Mouse (Mus musculus) liver, embryonic 12.5 days (tissue): Measurements from ENCODE around the gene Rps27a. TPM values are rescaled to one million over a fixed set of nuclear protein-coding genes. Genes with fewer than 3 reads are reported as not detected.

Experiments used
- ATAC-seq: fragments of 200-750 bp; cut with Nextera tagmentation; 2 replicates; pipeline ENCODE4 v1.8.0; 2017; ENCODE audit warnings: moderate number of reproducible peaks, mild to moderate bottlenecking, moderate library complexity
- H3K27ac ChIP-seq: fragments of 300-500 bp; sonication (generic); 2 replicates; pipeline ENCODE4 v1.5.1; 2016; ENCODE audit warnings: mild to moderate bottlenecking
- H3K27me3 ChIP-seq: fragments of 300-500 bp; sonication (generic); replicated peaks from 2 replicates; pipeline ENCODE4 v1.6.1; 2016; ENCODE audit warnings: mild to moderate bottlenecking, moderate library complexity
- H3K36me3 ChIP-seq: fragments of 300-500 bp; sonication (generic); 2 replicates; pipeline ENCODE4 v1.6.1; 2016; ENCODE audit warnings: mild to moderate bottlenecking, moderate library complexity
- H3K4me1 ChIP-seq: fragments of 300-500 bp; sonication (generic); 2 replicates; pipeline ENCODE4 v1.6.1; 2016
- H3K4me2 ChIP-seq: fragments of 300-500 bp; sonication (generic); 2 replicates; pipeline ENCODE4 v1.6.1; 2016; ENCODE audit warnings: mild to moderate bottlenecking, moderate library complexity
- H3K4me3 ChIP-seq: fragments of 300-500 bp; sonication (generic); 2 replicates; pipeline ENCODE4 v1.5.1; 2016; ENCODE audit warnings: mild to moderate bottlenecking, moderate library complexity
- H3K9ac ChIP-seq: fragments of 300-500 bp; sonication (generic); 2 replicates; pipeline ENCODE4 v1.6.1; 2016; ENCODE audit warnings: mild to moderate bottlenecking, moderate library complexity
- H3K9me3 ChIP-seq: fragments of 300-500 bp; sonication (generic); replicated peaks from 2 replicates; pipeline ENCODE4 v1.6.1; 2016; ENCODE audit warnings: mild to moderate bottlenecking, moderate library complexity
- WGBS: fragments of 180-500 bp; shearing (Covaris S2); methylation state at CpG from one replicate; pipeline ENCODE4 v1.1.7; 2016; ENCODE audit not compliant: insufficient replicate concordance; 5-methylcytosine and 5-hydroxymethylcytosine counted together
- polyA plus RNA-seq: library from polyadenylated mRNA; unstranded; fragments of >200 nt; fragmentation: Nextera tagmentation; extraction: Ambion mirVana; gene quantifications from 2 replicates; pipeline ENCODE4 v1.2.1, GENCODE M21; 2016

The Rps27a gene
- polyA plus RNA-seq = 1,007 and 1,054 TPM in 2 replicates

- Histone ChIP-seq H3K9ac (peak within 1 kb of the TSS; percentile 91), H3K27me3 (no peaks in the 10 kb centered on the region), H3K4me2 (peak within 1 kb of the TSS; percentile 83), H3K4me1 (peaks cover 28% of the 10 kb centered on the region), H3K4me3 (peak within 1 kb of the TSS; percentile 88), H3K9me3 (no peaks in the 10 kb centered on the region), H3K36me3 (peaks cover 38% of the 10 kb centered on the region), H3K27ac (peak within 1 kb of the TSS; percentile 86)
- under 1% methylated on average over 46 of the region's 46 CpGs for WGBS
- ATAC-seq = peak; percentile 96
These were observed at the start of gene Rps27a, which contains the start of gene Clhc1 for GRCm38 (mm10) chr11:29547752-29548503. TSS of gene Rps27a (minus strand) at chr11:29548109. TSS of gene Clhc1 (plus strand) at chr11:29547950.

GRCm38 (mm10) chr11:29597159-29597558 lies 49.2 kb upstream of the Rps27a start:
- no peak overlapping the region for H3K27ac ChIP-seq

GRCm38 (mm10) chr11:29595217-29595616 lies 47.3 kb upstream of the Rps27a start:
- H3K36me3 ChIP-seq = no peaks in the 10 kb centered on the region
- no peak overlapping the region for H3K27ac ChIP-seq
- no peaks in the 10 kb centered on the region for H3K9me3 ChIP-seq
- no peak for ATAC-seq
- H3K4me3 ChIP-seq = no peak overlapping the region
- no peaks in the 10 kb centered on the region for H3K4me1 ChIP-seq
- H3K4me2 ChIP-seq = no peak overlapping the region
- no peaks in the 10 kb centered on the region for H3K27me3 ChIP-seq
- H3K9ac ChIP-seq = no peak overlapping the region

More at GRCm38 (mm10) chr11:29597159-29597558, 49.2 kb upstream of the Rps27a start:
- no peak overlapping the region for H3K4me3 ChIP-seq
- no peak for ATAC-seq
- no peaks in the 10 kb centered on the region for H3K27me3 ChIP-seq
- H3K4me1 ChIP-seq = no peaks in the 10 kb centered on the region
- no peak overlapping the region for H3K4me2 ChIP-seq
- H3K9ac ChIP-seq = no peak overlapping the region
- H3K9me3 ChIP-seq = no peaks in the 10 kb centered on the region
- H3K36me3 ChIP-seq = no peaks in the 10 kb centered on the region

- H3K27ac ChIP-seq = no peak overlapping the region
- H3K36me3 ChIP-seq = no peaks in the 10 kb centered on the region
- H3K4me1 ChIP-seq = no peaks in the 10 kb centered on the region
- ATAC-seq = no peak
- no peaks in the 10 kb centered on the region; the same call in 1 of the 2 replicates for H3K9me3 ChIP-seq
- H3K4me3 ChIP-seq = no peak overlapping the region
- no peak overlapping the region for H3K4me2 ChIP-seq
- no peak overlapping the region for H3K9ac ChIP-seq
- H3K27me3 ChIP-seq = no peaks in the 10 kb centered on the region
These were observed 31.7 kb upstream of the Rps27a start for GRCm38 (mm10) chr11:29579610-29580009.

- no peak overlapping the region for H3K4me2 ChIP-seq
- ATAC-seq = no peak
- 62% methylated on average over 2 of the region's 2 CpGs for WGBS
These were observed 24.7 kb upstream of the Rps27a start for GRCm38 (mm10) chr11:29572656-29573055.

GRCm38 (mm10) chr11:29571536-29571935 lies 23.6 kb upstream of the Rps27a start:
- ATAC-seq = no peak
- 42% methylated on average over 3 of the region's 3 CpGs for WGBS
- H3K9ac ChIP-seq = no peak overlapping the region
- H3K27me3 ChIP-seq = no peaks in the 10 kb centered on the region
- no peak overlapping the region for H3K27ac ChIP-seq
- H3K9me3 ChIP-seq = no peaks in the 10 kb centered on the region
- no peaks in the 10 kb centered on the region for H3K4me1 ChIP-seq
- H3K36me3 ChIP-seq = no peaks in the 10 kb centered on the region
- H3K4me2 ChIP-seq = no peak overlapping the region
- H3K4me3 ChIP-seq = no peak overlapping the region

More at GRCm38 (mm10) chr11:29572656-29573055, 24.7 kb upstream of the Rps27a start:
- no peaks in the 10 kb centered on the region for H3K4me1 ChIP-seq
- H3K9me3 ChIP-seq = no peaks in the 10 kb centered on the region
- no peak overlapping the region for H3K4me3 ChIP-seq
- no peak overlapping the region for H3K27ac ChIP-seq
- no peaks in the 10 kb centered on the region for H3K27me3 ChIP-seq
- no peaks in the 10 kb centered on the region for H3K36me3 ChIP-seq
- no peak overlapping the region for H3K9ac ChIP-seq

GRCm38 (mm10) chr11:29563406-29563805 lies 15.5 kb upstream of the Rps27a start:
- 73% methylated on average over 2 of the region's 2 CpGs for WGBS
- H3K27me3 ChIP-seq = no peaks in the 10 kb centered on the region
- no peaks in the 10 kb centered on the region for H3K36me3 ChIP-seq
- H3K4me1 ChIP-seq = no peaks in the 10 kb centered on the region
- H3K4me2 ChIP-seq = no peak overlapping the region
- no peak for ATAC-seq
- no peak overlapping the region for H3K27ac ChIP-seq
- H3K9me3 ChIP-seq = no peaks in the 10 kb centered on the region
- H3K9ac ChIP-seq = no peak overlapping the region
- H3K4me3 ChIP-seq = no peak overlapping the region

GRCm38 (mm10) chr11:29560990-29561389 lies 13.1 kb upstream of the Rps27a start:
- H3K4me3 ChIP-seq = no peak overlapping the region
- no peak for ATAC-seq
- 69% methylated on average over 3 of the region's 3 CpGs for WGBS

GRCm38 (mm10) chr11:29560452-29560851 lies 12.5 kb upstream of the Rps27a start:
- WGBS = 74% methylated on average over 9 of the region's 9 CpGs
- H3K27ac ChIP-seq = no peak overlapping the region
- H3K4me3 ChIP-seq = no peak overlapping the region
- H3K9me3 ChIP-seq = no peaks in the 10 kb centered on the region
- H3K9ac ChIP-seq = no peak overlapping the region
- no peaks in the 10 kb centered on the region for H3K27me3 ChIP-seq
- no peak overlapping the region for H3K4me2 ChIP-seq
- H3K4me1 ChIP-seq = no peaks in the 10 kb centered on the region
- ATAC-seq = no peak
- no peaks in the 10 kb centered on the region for H3K36me3 ChIP-seq

More at GRCm38 (mm10) chr11:29560990-29561389, 13.1 kb upstream of the Rps27a start:
- H3K9ac ChIP-seq = no peak overlapping the region
- no peaks in the 10 kb centered on the region for H3K36me3 ChIP-seq
- H3K4me1 ChIP-seq = no peaks in the 10 kb centered on the region
- no peaks in the 10 kb centered on the region for H3K27me3 ChIP-seq
- no peak overlapping the region for H3K27ac ChIP-seq
- H3K9me3 ChIP-seq = no peaks in the 10 kb centered on the region
- no peak overlapping the region for H3K4me2 ChIP-seq

GRCm38 (mm10) chr11:29549425-29549778 lies 1.5 kb upstream of the Rps27a start:
- H3K4me2 ChIP-seq = peak overlapping the region; percentile 83
- no peak for ATAC-seq
- peaks cover 28% of the 10 kb centered on the region for H3K4me1 ChIP-seq
- no peaks in the 10 kb centered on the region for H3K27me3 ChIP-seq
- peaks cover 25% of the 10 kb centered on the region for H3K36me3 ChIP-seq
- no peaks in the 10 kb centered on the region for H3K9me3 ChIP-seq
- WGBS = 45% methylated on average over 1 of the region's 1 CpGs
- H3K4me3 ChIP-seq = no peak overlapping the region; the same call in 1 of the 2 replicates
- 0 out of 2 replicates have a peak overlapping the region, but pooled peaks have one; percentile 91 for H3K9ac ChIP-seq
- no peak overlapping the region for H3K27ac ChIP-seq

- peak overlapping the region; percentile 91 for H3K9ac ChIP-seq
- no peaks in the 10 kb centered on the region for H3K27me3 ChIP-seq
- H3K36me3 ChIP-seq = peaks cover 31% of the 10 kb centered on the region
- H3K9me3 ChIP-seq = no peaks in the 10 kb centered on the region
- ATAC-seq = no peak
- peaks cover 28% of the 10 kb centered on the region for H3K4me1 ChIP-seq
- 16% methylated on average over 23 of the region's 23 CpGs for WGBS
- H3K4me3 ChIP-seq = peak overlapping the region; percentile 88
- H3K4me2 ChIP-seq = peak overlapping the region; percentile 83
- H3K27ac ChIP-seq = peak overlapping the region; percentile 86
These were observed 855 bp upstream of the Rps27a start for GRCm38 (mm10) chr11:29548504-29549424.

GRCm38 (mm10) chr11:29547249-29547751 lies 609 bp downstream of the Rps27a start:
- no peaks in the 10 kb centered on the region for H3K9me3 ChIP-seq
- no peaks in the 10 kb centered on the region for H3K27me3 ChIP-seq
- H3K9ac ChIP-seq = peak overlapping the region; percentile 91
- peak overlapping the region; percentile 83 for H3K4me2 ChIP-seq
- H3K36me3 ChIP-seq = peaks cover 44% of the 10 kb centered on the region
- ATAC-seq = peak; percentile 25
- under 1% methylated on average over 27 of the region's 27 CpGs for WGBS
- H3K27ac ChIP-seq = peak overlapping the region; percentile 86
- H3K4me3 ChIP-seq = peak overlapping the region; percentile 88
- peaks cover 28% of the 10 kb centered on the region for H3K4me1 ChIP-seq
